Mouse (Mus musculus) CD8-positive naive resting alpha-beta T cell, adult 2 months (primary cell): Measurements from ENCODE around the gene Bdh1.

ENCODE experiments used
- DNase-seq, 2 experiments: peaks; one replicate each; pipeline ENCODE4 v3.0.0; 2022; ENCODE audit warnings: low read depth in 2 of 2, low spot score in 2 of 2

The Bdh1 gene

GRCm38 (mm10) chr16:31500532-31500931 is 78.5 kb downstream of the Bdh1 start:
- DNase-seq: no peak

- DNase-seq: no peak
Measured at GRCm38 (mm10) chr16:31500969-31501750, 79.1 kb downstream of the Bdh1 start.

GRCm38 (mm10) chr16:31501751-31502365 is 79.8 kb downstream of the Bdh1 start:
- no peak for DNase-seq

GRCm38 (mm10) chr16:31506665-31507456 is 84.8 kb downstream of the Bdh1 start:
- DNase-seq: no peak

- DNase-seq: no peak
Measured at GRCm38 (mm10) chr16:31507457-31507755, 85.3 kb downstream of the Bdh1 start.

GRCm38 (mm10) chr16:31507794-31508526 is 85.9 kb downstream of the Bdh1 start:
- DNase-seq: peak in 1 of 2 experiments; percentile 2
